Mouse (Mus musculus) kidney, embryonic 16.5 days (tissue): Measurements from ENCODE around the gene Fbxo42. TPM values are rescaled to one million over a fixed set of nuclear protein-coding genes. Genes with fewer than 3 reads are reported as not detected.

Experiments
- ATAC-seq: fragments of 200-750 bp; cut with Nextera tagmentation; 2 replicates; pipeline ENCODE4 v1.8.0; 2017; ENCODE audit warnings: moderate TSS enrichment; ENCODE audit not compliant: low FRiP score, low TSS enrichment
- H3K27ac ChIP-seq: fragments of 300-500 bp; sonication (generic); 2 replicates; pipeline ENCODE4 v1.5.1; 2014; ENCODE audit warnings: low read length
- H3K27me3 ChIP-seq: fragments of 300-500 bp; sonication (generic); 2 replicates; pipeline ENCODE4 v1.6.1; 2014; ENCODE audit warnings: low read length, control low read depth, mixed read lengths; ENCODE audit not compliant: insufficient read depth
- H3K36me3 ChIP-seq: fragments of 300-500 bp; sonication (generic); 2 replicates; pipeline ENCODE4 v1.6.1; 2014; ENCODE audit warnings: low read length, control low read depth, mixed read lengths; ENCODE audit not compliant: insufficient read depth
- H3K4me1 ChIP-seq: fragments of 300-500 bp; sonication (generic); 2 replicates; pipeline ENCODE4 v1.6.1; 2014; ENCODE audit warnings: low read length, control low read depth, mixed read lengths; ENCODE audit not compliant: insufficient read depth
- H3K4me2 ChIP-seq: fragments of 300-500 bp; sonication (generic); replicated peaks from 2 replicates; pipeline ENCODE4 v1.6.1; 2014; ENCODE audit warnings: low read depth, low read length
- H3K4me3 ChIP-seq: fragments of 300-500 bp; sonication (generic); 2 replicates; pipeline ENCODE4 v1.5.1; 2014; ENCODE audit warnings: mild to moderate bottlenecking, low read length
- H3K9ac ChIP-seq: fragments of 300-500 bp; sonication (generic); replicated peaks from 2 replicates; pipeline ENCODE4 v1.6.1; 2014; ENCODE audit warnings: low read length
- H3K9me3 ChIP-seq: fragments of 300-500 bp; sonication (generic); 2 replicates; pipeline ENCODE4 v1.6.1; 2016; ENCODE audit warnings: low read length, control low read depth
- WGBS: fragments of 180-500 bp; shearing (Covaris S2); extraction: QIAGEN DNeasy Blood & Tissue Kit; methylation state at CpG from one replicate; pipeline ENCODE4 v1.1.7; 2014; 5-methylcytosine and 5-hydroxymethylcytosine counted together
- polyA plus RNA-seq: library from polyadenylated mRNA; unstranded; fragments of >200 nt; fragmentation: Nextera tagmentation; extraction: Ambion mirVana; gene quantifications from 2 replicates; pipeline ENCODE4 v1.2.1, GENCODE M21; 2015

Fbxo42 gene
- polyA plus RNA-seq, 1 experiment from 2014 or later = 21.1 TPM

GRCm38 (mm10) chr4:141115398-141115797 lies 32.3 kb upstream of the Fbxo42 start:
- H3K4me1 ChIP-seq = peaks cover 5% of the 10 kb centered on the region; the same call in 1 of the 2 replicates
- no peak overlapping the region for H3K9ac ChIP-seq
- H3K36me3 ChIP-seq = peaks cover 66% of the 10 kb centered on the region
- WGBS = 89% methylated on average over 8 of the region's 8 CpGs
- no peak overlapping the region for H3K4me3 ChIP-seq
- H3K27ac ChIP-seq = no peak overlapping the region
- H3K27me3 ChIP-seq = no peaks in the 10 kb centered on the region
- ATAC-seq = no peak
- no peaks in the 10 kb centered on the region for H3K9me3 ChIP-seq
- H3K4me2 ChIP-seq = no peak overlapping the region

GRCm38 (mm10) chr4:141118691-141119090 lies 29.0 kb upstream of the Fbxo42 start:
- no peak overlapping the region for H3K9ac ChIP-seq
- H3K9me3 ChIP-seq = no peaks in the 10 kb centered on the region
- no peak for ATAC-seq
- H3K4me2 ChIP-seq = no peak overlapping the region
- H3K27ac ChIP-seq = no peak overlapping the region
- no peaks in the 10 kb centered on the region for H3K27me3 ChIP-seq
- H3K36me3 ChIP-seq = peaks cover 40% of the 10 kb centered on the region
- peaks cover 14% of the 10 kb centered on the region for H3K4me1 ChIP-seq
- no peak overlapping the region for H3K4me3 ChIP-seq
- WGBS = 65% methylated on average over 4 of the region's 4 CpGs

- Histone ChIP-seq H3K4me3 (no peak overlapping the region), H3K36me3 (peaks cover 26% of the 10 kb centered on the region), H3K27ac (no peak overlapping the region), H3K9ac (no peak overlapping the region), H3K9me3 (no peaks in the 10 kb centered on the region), H3K4me2 (no peak overlapping the region), H3K27me3 (no peaks in the 10 kb centered on the region), H3K4me1 (peaks cover 9% of the 10 kb centered on the region)
- peak; percentile 44; the same call in 1 of the 2 replicates for ATAC-seq
- WGBS = 24% methylated on average over 11 of the region's 11 CpGs
Measured at GRCm38 (mm10) chr4:141120700-141121099, 27.0 kb upstream of the Fbxo42 start.

- Histone ChIP-seq H3K36me3 (peaks cover 9% of the 10 kb centered on the region), H3K9me3 (no peaks in the 10 kb centered on the region), H3K27me3 (no peaks in the 10 kb centered on the region), H3K4me1 (peaks cover 9% of the 10 kb centered on the region), H3K9ac (no peak overlapping the region), H3K4me2 (no peak overlapping the region), H3K4me3 (no peak overlapping the region), H3K27ac (0 out of 2 replicates have a peak overlapping the region, but pooled peaks have one; percentile 34)
- WGBS = 64% methylated on average over 7 of the region's 7 CpGs
- no peak for ATAC-seq
Measured at GRCm38 (mm10) chr4:141122663-141123062, 25.1 kb upstream of the Fbxo42 start.

- Histone ChIP-seq H3K9me3 (no peaks in the 10 kb centered on the region), H3K4me3 (no peak overlapping the region), H3K36me3 (peaks cover 5% of the 10 kb centered on the region), H3K27ac (0 out of 2 replicates have a peak overlapping the region, but pooled peaks have one; percentile 34), H3K9ac (no peak overlapping the region), H3K4me2 (no peak overlapping the region), H3K4me1 (peaks cover 9% of the 10 kb centered on the region), H3K27me3 (no peaks in the 10 kb centered on the region)
- ATAC-seq = no peak
- WGBS = 17% methylated on average over 1 of the region's 1 CpGs
Measured at GRCm38 (mm10) chr4:141123065-141123464, 24.6 kb upstream of the Fbxo42 start.

- 44% methylated on average over 6 of the region's 6 CpGs for WGBS
- Histone ChIP-seq H3K4me1 (peaks cover 43% of the 10 kb centered on the region), H3K36me3 (no peaks in the 10 kb centered on the region; the same call in 1 of the 2 replicates), H3K9ac (no peak overlapping the region), H3K9me3 (no peaks in the 10 kb centered on the region), H3K4me3 (no peak overlapping the region), H3K4me2 (no peak overlapping the region), H3K27ac (no peak overlapping the region), H3K27me3 (no peaks in the 10 kb centered on the region)
- ATAC-seq = no peak
Measured at GRCm38 (mm10) chr4:141129190-141129710, 18.5 kb upstream of the Fbxo42 start.

- Histone ChIP-seq H3K4me2 (peak overlapping the region; percentile 31), H3K27me3 (no peaks in the 10 kb centered on the region), H3K4me3 (no peak overlapping the region), H3K4me1 (peaks cover 56% of the 10 kb centered on the region), H3K9ac (peak overlapping the region; percentile 54), H3K9me3 (no peaks in the 10 kb centered on the region), H3K36me3 (no peaks in the 10 kb centered on the region; the same call in 1 of the 2 replicates), H3K27ac (peak overlapping the region; percentile 90)
- ATAC-seq = no peak
- 45% methylated on average over 6 of the region's 6 CpGs for WGBS
Measured at GRCm38 (mm10) chr4:141130704-141131342, 16.9 kb upstream of the Fbxo42 start.

GRCm38 (mm10) chr4:141131531-141132061 lies 16.1 kb upstream of the Fbxo42 start:
- no peak overlapping the region for H3K4me3 ChIP-seq
- 17% methylated on average over 5 of the region's 5 CpGs for WGBS
- H3K4me1 ChIP-seq = peaks cover 63% of the 10 kb centered on the region

GRCm38 (mm10) chr4:141132191-141132590 lies 15.5 kb upstream of the Fbxo42 start:
- ATAC-seq = no peak
- H3K27me3 ChIP-seq = no peaks in the 10 kb centered on the region
- H3K36me3 ChIP-seq = no peaks in the 10 kb centered on the region
- H3K9ac ChIP-seq = peak overlapping the region; percentile 54
- H3K4me2 ChIP-seq = peak overlapping the region; percentile 31
- WGBS = 30% methylated on average over 8 of the region's 8 CpGs
- no peaks in the 10 kb centered on the region for H3K9me3 ChIP-seq
- H3K4me3 ChIP-seq = no peak overlapping the region
- peak overlapping the region; percentile 90 for H3K27ac ChIP-seq
- peaks cover 69% of the 10 kb centered on the region for H3K4me1 ChIP-seq

More at GRCm38 (mm10) chr4:141131531-141132061, 16.1 kb upstream of the Fbxo42 start:
- Histone ChIP-seq H3K4me2 (peak overlapping the region; percentile 31), H3K27me3 (no peaks in the 10 kb centered on the region), H3K27ac (peak overlapping the region; percentile 90), H3K9ac (peak overlapping the region; percentile 54), H3K9me3 (no peaks in the 10 kb centered on the region), H3K36me3 (no peaks in the 10 kb centered on the region)
- ATAC-seq = peak; percentile 76

- Histone ChIP-seq H3K9me3 (no peaks in the 10 kb centered on the region), H3K4me1 (peaks cover 77% of the 10 kb centered on the region), H3K36me3 (no peaks in the 10 kb centered on the region), H3K4me2 (no peak overlapping the region), H3K9ac (no peak overlapping the region), H3K4me3 (no peak overlapping the region), H3K27me3 (no peaks in the 10 kb centered on the region), H3K27ac (peak overlapping the region; percentile 90)
- ATAC-seq = no peak
- 33% methylated on average over 8 of the region's 8 CpGs for WGBS
Measured at GRCm38 (mm10) chr4:141133227-141133626, 14.5 kb upstream of the Fbxo42 start.
